Mouse (Mus musculus): ENCODE measurements around the gene Snorc.

Gene Snorc

GRCm38 (mm10) chr1:87510845-87511244 lies 40.8 kb downstream of the Snorc start:
- no peak for DNase-seq

GRCm38 (mm10) chr1:87520467-87520866 lies 50.4 kb downstream of the Snorc start:
- DNase-seq = no peak

GRCm38 (mm10) chr1:87521523-87521922 lies 51.5 kb downstream of the Snorc start:
- DNase-seq = peak in 1 of 2 experiments; percentile 12

- no peak for DNase-seq
These were observed 55.0 kb downstream of the Snorc start for GRCm38 (mm10) chr1:87525041-87525440.
